Mouse (Mus musculus): ENCODE results near the gene Olfr1099. TPM values are rescaled to one million over a fixed set of nuclear protein-coding genes. Genes with fewer than 3 reads are reported as not detected.

The Olfr1099 gene
- polyA plus RNA-seq (2016; fragmentation: Nextera tagmentation; extraction: Ambion mirVana): not detected in 2 replicates

DNA sequence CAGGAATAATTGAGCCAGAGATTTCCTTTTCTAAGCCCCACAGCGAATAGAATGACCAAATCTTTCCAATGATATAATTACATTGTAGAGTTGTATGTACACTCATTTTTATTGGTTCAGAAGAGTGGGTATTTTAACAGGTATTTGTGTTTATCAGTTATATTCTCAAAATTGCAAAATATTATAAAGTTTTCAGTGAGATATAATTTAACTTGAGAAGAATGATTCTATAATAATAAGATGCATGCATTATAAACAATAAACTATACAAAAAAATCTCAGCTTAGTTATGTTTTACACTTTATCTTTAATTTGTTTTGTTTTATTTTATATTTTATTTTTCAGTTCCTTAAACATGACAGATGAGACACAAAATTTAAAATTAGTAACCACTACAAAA, at the start of gene Olfr1099:
Gene Olfr1099, minus strand, starts transcription at position 101 of the 400 bp plus-strand sequence.
- H3K27me3 ChIP-seq (replicated peaks): no peaks in the 10 kb centered on the region
- 50% methylated on average over 1 of the region's 1 CpGs for WGBS (ENCODE audit: insufficient replicate concordance)
- no peak within 1 kb of the TSS for H3K9ac ChIP-seq
- H3K4me2 ChIP-seq: no peak within 1 kb of the TSS
- ATAC-seq: no peak
- no peak within 1 kb of the TSS for H3K4me3 ChIP-seq
- no peak within 1 kb of the TSS for H3K27ac ChIP-seq
- H3K36me3 ChIP-seq: no peaks in the 10 kb centered on the region
- H3K9me3 ChIP-seq (replicated peaks): no peaks in the 10 kb centered on the region
- H3K4me1 ChIP-seq: no peaks in the 10 kb centered on the region

DNA sequence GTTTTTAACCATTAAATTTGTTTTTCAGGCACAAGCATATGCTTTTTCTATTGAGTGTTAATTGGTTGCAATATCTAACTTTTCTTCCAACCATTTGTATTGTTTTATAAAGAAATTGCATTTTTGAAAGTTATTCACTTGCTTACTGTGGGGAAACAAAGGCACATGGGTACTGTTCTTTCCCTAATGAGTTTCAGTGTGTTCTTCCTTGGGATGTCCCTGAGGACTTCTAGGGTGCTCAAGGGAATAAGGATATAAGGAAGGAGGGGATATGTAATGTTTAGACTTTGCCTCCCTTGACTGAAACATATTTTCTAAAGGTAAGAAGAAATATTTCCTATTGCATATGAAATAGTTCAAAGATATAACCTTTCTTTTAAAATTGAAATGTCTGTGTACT, 37.6 kb upstream of the Olfr1099 start, which contains the start of gene Olfr1102:
Gene Olfr1102, plus strand, starts transcription at position 301 of the 400 bp plus-strand sequence.
- Histone ChIP-seq H3K36me3 (no peaks in the 10 kb centered on the region), H3K4me1 (no peaks in the 10 kb centered on the region), H3K9me3 (replicated peaks) (no peaks in the 10 kb centered on the region), H3K27ac (no peak within 1 kb of the TSS), H3K4me3 (no peak within 1 kb of the TSS), H3K27me3 (replicated peaks) (no peaks in the 10 kb centered on the region), H3K9ac (no peak within 1 kb of the TSS), H3K4me2 (no peak within 1 kb of the TSS)
- ATAC-seq: no peak

DNA sequence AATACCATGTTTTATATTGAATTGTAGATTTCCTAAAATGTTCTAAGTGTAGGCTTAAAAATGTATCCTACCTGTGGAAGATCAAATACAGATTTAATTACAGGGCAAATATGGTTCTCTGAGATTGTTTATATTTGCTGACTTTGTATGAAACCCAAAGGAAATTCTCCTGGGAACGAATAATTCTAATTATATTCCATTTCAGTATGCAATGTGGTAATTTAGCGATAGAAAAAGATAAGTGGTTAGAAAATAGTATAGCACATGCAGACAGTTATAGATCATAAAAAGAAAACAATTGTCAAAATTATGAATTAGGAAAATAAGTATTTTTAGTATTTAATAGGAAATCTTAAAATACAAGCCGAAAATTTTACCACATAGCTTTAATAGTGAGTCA, 30.6 kb upstream of the Olfr1099 start, which contains the start of gene Olfr1101:
Gene Olfr1101, minus strand, starts transcription at position 101 of the 400 bp plus-strand sequence.
- H3K4me3 ChIP-seq: no peak within 1 kb of the TSS
- H3K4me2 ChIP-seq: no peak within 1 kb of the TSS
- ATAC-seq: no peak
- no peak within 1 kb of the TSS for H3K9ac ChIP-seq
- 58% methylated on average over 3 of the region's 3 CpGs for WGBS (ENCODE audit: insufficient replicate concordance)
- no peaks in the 10 kb centered on the region for H3K27me3 ChIP-seq (replicated peaks)
- no peak within 1 kb of the TSS for H3K27ac ChIP-seq
- no peaks in the 10 kb centered on the region for H3K4me1 ChIP-seq
- no peaks in the 10 kb centered on the region for H3K36me3 ChIP-seq
- H3K9me3 ChIP-seq (replicated peaks): no peaks in the 10 kb centered on the region

DNA sequence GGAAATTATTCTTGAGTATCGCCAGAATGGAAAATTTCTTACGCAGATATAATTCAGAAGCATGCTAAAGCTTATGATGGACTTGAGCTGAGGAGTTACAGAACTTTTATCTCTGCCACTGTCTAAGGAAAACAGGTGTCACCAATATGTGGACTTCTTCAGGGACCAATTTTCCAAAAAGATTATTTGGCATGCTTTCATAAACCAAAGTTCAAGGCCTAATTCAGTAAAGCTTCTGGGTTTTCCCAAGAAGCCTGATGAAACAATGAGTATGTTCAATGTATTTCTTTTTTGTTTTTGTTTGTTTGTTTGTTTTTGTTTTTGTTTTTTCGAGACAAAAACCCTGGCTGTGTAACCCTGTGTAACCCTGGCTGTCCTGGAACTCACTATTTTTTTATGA, 19.4 kb upstream of the Olfr1099 start, which contains the start of gene Olfr1100:
Gene Olfr1100, minus strand, starts transcription at position 101 of the 400 bp plus-strand sequence.
- no peak within 1 kb of the TSS for H3K9ac ChIP-seq
- H3K4me2 ChIP-seq: no peak within 1 kb of the TSS
- H3K27me3 ChIP-seq (replicated peaks): no peaks in the 10 kb centered on the region
- H3K9me3 ChIP-seq (replicated peaks): no peaks in the 10 kb centered on the region
- no peak within 1 kb of the TSS for H3K4me3 ChIP-seq
- no peaks in the 10 kb centered on the region for H3K36me3 ChIP-seq
- WGBS (ENCODE audit: insufficient replicate concordance): 73% methylated on average over 3 of the region's 3 CpGs
- H3K4me1 ChIP-seq: no peaks in the 10 kb centered on the region
- no peak within 1 kb of the TSS for H3K27ac ChIP-seq
- no peak for ATAC-seq

DNA sequence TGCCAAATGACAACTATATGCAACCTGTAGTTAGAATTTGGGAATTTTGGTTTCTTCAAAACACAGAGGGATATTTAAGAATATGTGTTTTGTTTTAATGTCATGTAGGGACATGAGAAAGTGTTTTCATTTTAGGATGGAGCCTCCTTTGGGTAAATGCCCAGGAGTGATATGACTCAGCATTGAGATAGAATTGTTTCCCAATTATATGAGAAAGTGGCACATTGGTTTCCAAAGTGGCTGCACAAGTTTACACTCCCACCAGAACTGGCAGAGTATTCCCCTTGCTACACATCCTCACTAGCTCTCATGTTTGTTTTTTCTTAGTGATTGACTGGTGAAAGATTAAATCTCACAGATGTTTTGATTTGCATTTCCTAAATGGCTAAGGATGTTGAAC, 33.9 kb downstream of the Olfr1099 start:
- no peak overlapping the region for H3K9ac ChIP-seq
- no peaks in the 10 kb centered on the region for H3K4me1 ChIP-seq
- H3K27ac ChIP-seq: no peak overlapping the region
- H3K27me3 ChIP-seq (replicated peaks): no peaks in the 10 kb centered on the region
- no peak for ATAC-seq
- H3K36me3 ChIP-seq: no peaks in the 10 kb centered on the region
- no peaks in the 10 kb centered on the region for H3K9me3 ChIP-seq (replicated peaks)
- H3K4me2 ChIP-seq: no peak overlapping the region
- H3K4me3 ChIP-seq: no peak overlapping the region

DNA sequence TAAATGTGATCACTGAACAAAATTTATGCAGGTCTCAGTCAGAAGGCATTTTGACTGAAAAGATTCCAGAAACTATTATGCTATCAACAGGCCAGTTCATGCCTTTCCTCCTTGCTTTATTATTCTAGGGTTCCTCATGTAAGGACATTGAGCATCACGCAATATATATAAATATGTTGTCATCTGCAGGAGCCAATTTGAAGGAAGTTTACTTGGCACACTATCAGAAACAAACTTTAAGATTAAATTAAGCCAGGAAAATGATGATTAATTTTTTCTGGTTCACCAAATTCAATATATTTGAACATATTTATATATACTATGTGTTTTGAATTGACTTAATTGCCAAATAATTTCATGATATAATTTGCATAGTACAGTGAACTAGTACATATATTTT, 36.0 kb downstream of the Olfr1099 start, which contains the start of gene Olfr1098:
Gene Olfr1098, minus strand, starts transcription at position 101 of the 400 bp plus-strand sequence.
- Histone ChIP-seq H3K27ac (no peak within 1 kb of the TSS), H3K36me3 (no peaks in the 10 kb centered on the region)

DNA sequence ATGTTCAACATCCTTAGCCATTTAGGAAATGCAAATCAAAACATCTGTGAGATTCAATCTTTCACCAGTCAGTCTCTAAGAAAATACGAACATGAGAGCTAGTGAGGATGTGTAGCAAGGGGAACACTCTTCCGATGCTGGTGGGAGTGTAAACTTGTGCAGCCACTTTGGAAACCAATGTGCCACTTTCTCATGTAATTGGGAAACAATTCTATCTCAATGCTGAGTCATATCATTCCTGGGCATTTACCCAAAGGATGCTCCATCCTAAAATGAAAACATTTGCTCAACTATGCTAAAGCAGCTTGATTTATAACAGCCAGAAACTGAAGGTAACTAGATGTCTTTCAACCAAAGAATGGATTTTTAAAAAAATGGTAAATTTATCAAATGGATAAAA, 54.8 kb downstream of the Olfr1099 start:
- H3K36me3 ChIP-seq: no peaks in the 10 kb centered on the region
- 63% methylated on average over 2 of the region's 2 CpGs for WGBS (ENCODE audit: insufficient replicate concordance)
- no peak overlapping the region for H3K4me3 ChIP-seq
- no peaks in the 10 kb centered on the region for H3K9me3 ChIP-seq (replicated peaks)
- no peak overlapping the region for H3K9ac ChIP-seq
- H3K4me2 ChIP-seq: no peak overlapping the region
- no peaks in the 10 kb centered on the region for H3K27me3 ChIP-seq (replicated peaks)
- no peak overlapping the region for H3K27ac ChIP-seq
- no peaks in the 10 kb centered on the region for H3K4me1 ChIP-seq
- no peak for ATAC-seq

More for the DNA sequence above, 36.0 kb downstream of the Olfr1099 start, which contains the start of gene Olfr1098:
- H3K27me3 ChIP-seq (replicated peaks): no peaks in the 10 kb centered on the region
- no peaks in the 10 kb centered on the region for H3K9me3 ChIP-seq (replicated peaks)
- H3K4me3 ChIP-seq: no peak within 1 kb of the TSS
- H3K9ac ChIP-seq: no peak within 1 kb of the TSS
- H3K4me2 ChIP-seq: no peak within 1 kb of the TSS
- no peaks in the 10 kb centered on the region for H3K4me1 ChIP-seq
- no peak for ATAC-seq
- WGBS (ENCODE audit: insufficient replicate concordance): 78% methylated on average over 1 of the region's 1 CpGs

Other genes with a start within 250 kb of the Olfr1099 start
- not detected in 2 replicates for gene Olfr1089, start 227.0 kb downstream of the Olfr1099 start, polyA plus RNA-seq (2016; fragmentation: Nextera tagmentation; extraction: Ambion mirVana)
- not detected in 2 replicates for gene Olfr1090, start 201.7 kb downstream of the Olfr1099 start, polyA plus RNA-seq (2016; fragmentation: Nextera tagmentation; extraction: Ambion mirVana)
- gene Olfr1093, start 178.2 kb downstream of the Olfr1099 start, polyA plus RNA-seq (2016; fragmentation: Nextera tagmentation; extraction: Ambion mirVana): not detected in 2 replicates
- gene Olfr141, start 150.7 kb downstream of the Olfr1099 start, polyA plus RNA-seq (2016; fragmentation: Nextera tagmentation; extraction: Ambion mirVana): not detected in 2 replicates
- gene Olfr1094, start 136.0 kb downstream of the Olfr1099 start, polyA plus RNA-seq (2016; fragmentation: Nextera tagmentation; extraction: Ambion mirVana): not detected in 2 replicates
- gene Olfr1095, start 109.0 kb downstream of the Olfr1099 start, polyA plus RNA-seq (2016; fragmentation: Nextera tagmentation; extraction: Ambion mirVana): not detected in 2 replicates
- gene Gm13723, start 85.9 kb downstream of the Olfr1099 start, polyA plus RNA-seq (2016; fragmentation: Nextera tagmentation; extraction: Ambion mirVana): not detected in 2 replicates
- not detected in 2 replicates for gene Olfr1097, start 68.5 kb downstream of the Olfr1099 start, polyA plus RNA-seq (2016; fragmentation: Nextera tagmentation; extraction: Ambion mirVana)
- not detected in 2 replicates for gene Olfr1098, start 36.1 kb downstream of the Olfr1099 start, polyA plus RNA-seq (2016; fragmentation: Nextera tagmentation; extraction: Ambion mirVana)
- gene Olfr1100, start 19.3 kb upstream of the Olfr1099 start, polyA plus RNA-seq (2016; fragmentation: Nextera tagmentation; extraction: Ambion mirVana): not detected in 2 replicates
- gene Olfr1101, start 30.5 kb upstream of the Olfr1099 start, polyA plus RNA-seq (2016; fragmentation: Nextera tagmentation; extraction: Ambion mirVana): not detected in 2 replicates
- gene Olfr1102, start 37.7 kb upstream of the Olfr1099 start, polyA plus RNA-seq (2016; fragmentation: Nextera tagmentation; extraction: Ambion mirVana): not detected in 2 replicates
- gene Olfr1104, start 66.4 kb upstream of the Olfr1099 start, polyA plus RNA-seq (2016; fragmentation: Nextera tagmentation; extraction: Ambion mirVana): not detected in 2 replicates
- gene Olfr1105, start 75.8 kb upstream of the Olfr1099 start, polyA plus RNA-seq (2016; fragmentation: Nextera tagmentation; extraction: Ambion mirVana): not detected in 2 replicates
- gene Olfr1106, start 91.6 kb upstream of the Olfr1099 start, polyA plus RNA-seq (2016; fragmentation: Nextera tagmentation; extraction: Ambion mirVana): not detected in 2 replicates
- not detected in 2 replicates for gene Olfr1107, start 115.1 kb upstream of the Olfr1099 start, polyA plus RNA-seq (2016; fragmentation: Nextera tagmentation; extraction: Ambion mirVana)
- gene Olfr1109, start 135.3 kb upstream of the Olfr1099 start, polyA plus RNA-seq (2016; fragmentation: Nextera tagmentation; extraction: Ambion mirVana): not detected in 2 replicates
- not detected in 2 replicates for gene Olfr259, start 153.9 kb upstream of the Olfr1099 start, polyA plus RNA-seq (2016; fragmentation: Nextera tagmentation; extraction: Ambion mirVana)
- gene Olfr1110, start 179.6 kb upstream of the Olfr1099 start, polyA plus RNA-seq (2016; fragmentation: Nextera tagmentation; extraction: Ambion mirVana): not detected in 2 replicates
- gene Olfr1111, start 191.9 kb upstream of the Olfr1099 start, polyA plus RNA-seq (2016; fragmentation: Nextera tagmentation; extraction: Ambion mirVana): not detected in 2 replicates
- not detected in 2 replicates for gene Olfr1112, start 227.1 kb upstream of the Olfr1099 start, polyA plus RNA-seq (2016; fragmentation: Nextera tagmentation; extraction: Ambion mirVana)
- gene Olfr1113, start 248.3 kb upstream of the Olfr1099 start, polyA plus RNA-seq (2016; fragmentation: Nextera tagmentation; extraction: Ambion mirVana): not detected in 2 replicates